Mouse (Mus musculus): ENCODE data around the gene Gk5.
"Not testable (repeated sequence)": the region's sequence is repeated elsewhere in the genome, so short reads cannot be mapped to it uniquely, and the experiment has no call there.

Gk5 gene

GRCm38 (mm10) chr9:96118861-96119772 lies at the start of gene Gk5:
TSS of gene Gk5 (plus strand) at chr9:96119362.
- no peaks in the 10 kb centered on the region for H3K27me3 ChIP-seq (ENCODE audit: control insufficient read depth, insufficient read depth, low read length, poor library complexity, severe bottlenecking)

GRCm38 (mm10) chr9:96078752-96079315 lies 40.3 kb upstream of the Gk5 start:
- DNase-seq (ENCODE audit: low read depth, low spot score) = no peak
- no peaks in the 10 kb centered on the region for H3K27me3 ChIP-seq (ENCODE audit: control insufficient read depth, insufficient read depth, low read length, poor library complexity, severe bottlenecking)
- no peaks in the 10 kb centered on the region for H3K36me3 ChIP-seq (ENCODE audit: control insufficient read depth, insufficient read depth, low read length, poor library complexity, severe bottlenecking)

More at GRCm38 (mm10) chr9:96118861-96119772, at the start of gene Gk5:
- peak; percentile 98 for DNase-seq (ENCODE audit: low read depth, low spot score)
- H3K36me3 ChIP-seq (ENCODE audit: control insufficient read depth, insufficient read depth, low read length, poor library complexity, severe bottlenecking) = no peaks in the 10 kb centered on the region

GRCm38 (mm10) chr9:96085293-96085692 lies 33.9 kb upstream of the Gk5 start:
- H3K36me3 ChIP-seq (ENCODE audit: control insufficient read depth, insufficient read depth, low read length, poor library complexity, severe bottlenecking) = no peaks in the 10 kb centered on the region
- no peaks in the 10 kb centered on the region for H3K27me3 ChIP-seq (ENCODE audit: control insufficient read depth, insufficient read depth, low read length, poor library complexity, severe bottlenecking)
- DNase-seq (ENCODE audit: low read depth, low spot score) = no peak

DNA sequence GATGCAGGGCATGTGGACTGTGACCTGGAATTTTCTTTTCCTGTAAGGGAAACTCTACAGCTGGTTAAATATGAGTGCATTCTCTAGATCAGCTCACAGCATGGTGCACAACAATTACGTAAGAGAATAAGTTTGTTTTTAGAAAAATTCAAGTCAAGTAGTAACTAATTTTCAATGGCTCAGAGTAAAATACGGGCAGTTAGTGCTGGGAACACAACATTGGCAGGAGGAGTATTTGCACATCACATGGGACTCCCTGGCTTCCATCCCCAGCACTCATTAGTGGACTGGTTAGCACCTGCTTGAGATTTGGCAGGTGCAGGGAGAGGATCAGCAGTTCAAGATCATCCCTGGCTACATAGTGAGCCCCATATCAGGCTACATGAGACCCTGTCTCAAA lies 31.5 kb upstream of the Gk5 start:
- no peaks in the 10 kb centered on the region for H3K27me3 ChIP-seq (ENCODE audit: control insufficient read depth, insufficient read depth, low read length, poor library complexity, severe bottlenecking)
- DNase-seq (ENCODE audit: low read depth, low spot score) = no peak

DNA sequence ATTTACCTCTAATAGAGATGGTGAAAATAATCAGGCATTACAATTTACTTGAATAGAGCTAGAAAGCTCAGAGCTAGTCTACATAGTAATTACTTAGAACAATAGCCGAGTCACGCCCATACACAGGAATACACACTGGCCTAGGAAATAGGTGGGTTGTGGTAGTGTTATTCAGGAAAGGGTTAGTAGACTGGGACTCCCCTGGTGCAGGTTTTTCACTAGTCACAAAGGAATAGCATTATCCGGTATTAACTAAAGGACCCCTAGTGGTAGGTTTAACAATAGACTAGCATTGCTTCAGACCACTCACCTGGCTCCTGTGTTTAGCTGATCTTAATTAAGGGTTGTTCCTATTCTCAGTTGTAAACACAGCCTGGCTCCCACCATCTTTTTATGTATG lies 30.7 kb upstream of the Gk5 start:
- H3K36me3 ChIP-seq (ENCODE audit: control insufficient read depth, insufficient read depth, low read length, poor library complexity, severe bottlenecking); H3K27me3 ChIP-seq (ENCODE audit: control insufficient read depth, insufficient read depth, low read length, poor library complexity, severe bottlenecking); DNase-seq (ENCODE audit: low read depth, low spot score): not testable (repeated sequence)

More for the DNA sequence above, 31.5 kb upstream of the Gk5 start:
- no peaks in the 10 kb centered on the region for H3K36me3 ChIP-seq (ENCODE audit: control insufficient read depth, insufficient read depth, low read length, poor library complexity, severe bottlenecking)

- DNase-seq (ENCODE audit: low read depth, low spot score); H3K27me3 ChIP-seq (ENCODE audit: control insufficient read depth, insufficient read depth, low read length, poor library complexity, severe bottlenecking); H3K36me3 ChIP-seq (ENCODE audit: control insufficient read depth, insufficient read depth, low read length, poor library complexity, severe bottlenecking): not testable (repeated sequence)
Measured at GRCm38 (mm10) chr9:96092637-96093036, 26.5 kb upstream of the Gk5 start.

GRCm38 (mm10) chr9:96093221-96093620 lies 25.9 kb upstream of the Gk5 start:
- Histone ChIP-seq H3K27me3 (ENCODE audit: control insufficient read depth, insufficient read depth, low read length, poor library complexity, severe bottlenecking) (no peaks in the 10 kb centered on the region), H3K36me3 (ENCODE audit: control insufficient read depth, insufficient read depth, low read length, poor library complexity, severe bottlenecking) (no peaks in the 10 kb centered on the region)
- no peak for DNase-seq (ENCODE audit: low read depth, low spot score)

- Histone ChIP-seq H3K27me3 (ENCODE audit: control insufficient read depth, insufficient read depth, low read length, poor library complexity, severe bottlenecking) (no peaks in the 10 kb centered on the region), H3K36me3 (ENCODE audit: control insufficient read depth, insufficient read depth, low read length, poor library complexity, severe bottlenecking) (no peaks in the 10 kb centered on the region)
- no peak for DNase-seq (ENCODE audit: low read depth, low spot score)
Measured at GRCm38 (mm10) chr9:96094341-96094740, 24.8 kb upstream of the Gk5 start.

DNA sequence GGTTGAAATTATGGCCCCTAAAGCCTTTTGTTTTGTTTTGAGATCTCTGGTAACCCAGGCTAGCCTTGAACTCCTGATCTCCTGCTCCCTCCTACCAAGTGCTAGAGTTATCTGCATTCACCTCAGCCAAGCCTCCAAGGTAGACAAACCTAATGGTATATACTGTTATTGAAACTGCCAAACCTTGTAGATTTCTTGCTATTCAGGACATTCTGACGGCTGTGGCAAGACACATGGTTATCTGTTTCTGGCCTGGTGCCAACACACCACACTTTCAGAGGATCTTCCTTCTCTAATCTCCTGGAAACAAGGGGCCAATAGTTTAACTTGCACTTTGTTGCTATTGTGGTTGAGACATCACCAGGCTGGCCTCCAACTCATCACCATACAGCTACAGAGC lies 24.0 kb upstream of the Gk5 start:
- no peaks in the 10 kb centered on the region for H3K27me3 ChIP-seq (ENCODE audit: control insufficient read depth, insufficient read depth, low read length, poor library complexity, severe bottlenecking)
- no peak for DNase-seq (ENCODE audit: low read depth, low spot score)
- no peaks in the 10 kb centered on the region for H3K36me3 ChIP-seq (ENCODE audit: control insufficient read depth, insufficient read depth, low read length, poor library complexity, severe bottlenecking)

DNA sequence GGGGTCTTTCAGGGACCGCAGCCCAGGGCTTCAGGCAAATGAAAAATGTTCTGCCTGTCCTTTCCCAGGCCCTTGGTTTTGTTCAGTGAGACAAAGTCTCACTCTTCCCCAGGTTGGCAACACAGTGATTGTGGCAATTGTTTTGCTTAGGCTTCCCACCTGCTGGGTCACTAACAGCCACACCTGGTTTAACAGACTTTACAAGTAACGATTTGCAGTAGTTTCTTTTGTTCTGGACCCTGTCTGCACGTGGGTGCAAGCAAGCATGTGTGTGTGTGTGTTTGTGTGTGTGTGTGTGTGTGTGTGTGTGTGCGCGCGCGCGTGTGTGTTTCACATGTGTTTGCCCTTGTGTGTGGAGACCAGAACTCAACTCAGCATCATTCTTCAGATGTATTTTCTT lies 16.3 kb upstream of the Gk5 start:
- DNase-seq (ENCODE audit: low read depth, low spot score) = no peak
- Histone ChIP-seq H3K27me3 (ENCODE audit: control insufficient read depth, insufficient read depth, low read length, poor library complexity, severe bottlenecking) (no peaks in the 10 kb centered on the region), H3K36me3 (ENCODE audit: control insufficient read depth, insufficient read depth, low read length, poor library complexity, severe bottlenecking) (no peaks in the 10 kb centered on the region)

- H3K36me3 ChIP-seq (ENCODE audit: control insufficient read depth, insufficient read depth, low read length, poor library complexity, severe bottlenecking) = no peaks in the 10 kb centered on the region
Measured at GRCm38 (mm10) chr9:96112879-96113361, 6.2 kb upstream of the Gk5 start.

GRCm38 (mm10) chr9:96116801-96117200 lies 2.4 kb upstream of the Gk5 start:
- DNase-seq (ENCODE audit: low read depth, low spot score) = no peak
- Histone ChIP-seq H3K36me3 (ENCODE audit: control insufficient read depth, insufficient read depth, low read length, poor library complexity, severe bottlenecking) (no peaks in the 10 kb centered on the region), H3K27me3 (ENCODE audit: control insufficient read depth, insufficient read depth, low read length, poor library complexity, severe bottlenecking) (no peaks in the 10 kb centered on the region)

More at GRCm38 (mm10) chr9:96112879-96113361, 6.2 kb upstream of the Gk5 start:
- no peak for DNase-seq (ENCODE audit: low read depth, low spot score)
- H3K27me3 ChIP-seq (ENCODE audit: control insufficient read depth, insufficient read depth, low read length, poor library complexity, severe bottlenecking) = no peaks in the 10 kb centered on the region

DNA sequence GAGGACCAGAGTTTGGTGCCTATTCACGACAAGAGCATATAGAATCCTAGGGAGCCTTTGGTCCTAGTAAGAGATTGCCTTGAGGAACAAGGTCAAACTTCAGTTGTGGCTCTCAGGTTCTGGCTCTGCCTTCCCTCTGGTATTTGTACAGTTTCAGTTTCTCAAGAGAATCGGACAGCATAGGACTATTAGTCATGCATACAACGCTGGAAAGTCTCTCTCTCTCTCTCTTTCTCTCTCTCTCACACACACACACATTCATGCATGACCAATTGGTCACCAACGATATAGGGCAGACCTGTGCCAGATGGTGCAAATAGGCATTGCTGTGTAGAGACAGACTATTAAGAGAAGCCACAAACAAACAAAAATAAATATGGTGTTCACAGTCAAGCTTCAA lies 946 bp upstream of the Gk5 start:
- no peaks in the 10 kb centered on the region for H3K27me3 ChIP-seq (ENCODE audit: control insufficient read depth, insufficient read depth, low read length, poor library complexity, severe bottlenecking)
- H3K36me3 ChIP-seq (ENCODE audit: control insufficient read depth, insufficient read depth, low read length, poor library complexity, severe bottlenecking) = no peaks in the 10 kb centered on the region
- peak; percentile 42 for DNase-seq (ENCODE audit: low read depth, low spot score)

- no peaks in the 10 kb centered on the region for H3K36me3 ChIP-seq (ENCODE audit: control insufficient read depth, insufficient read depth, low read length, poor library complexity, severe bottlenecking)
- no peak for DNase-seq (ENCODE audit: low read depth, low spot score)
- no peaks in the 10 kb centered on the region for H3K27me3 ChIP-seq (ENCODE audit: control insufficient read depth, insufficient read depth, low read length, poor library complexity, severe bottlenecking)
Measured at GRCm38 (mm10) chr9:96127972-96128371, 8.8 kb downstream of the Gk5 start.

DNA sequence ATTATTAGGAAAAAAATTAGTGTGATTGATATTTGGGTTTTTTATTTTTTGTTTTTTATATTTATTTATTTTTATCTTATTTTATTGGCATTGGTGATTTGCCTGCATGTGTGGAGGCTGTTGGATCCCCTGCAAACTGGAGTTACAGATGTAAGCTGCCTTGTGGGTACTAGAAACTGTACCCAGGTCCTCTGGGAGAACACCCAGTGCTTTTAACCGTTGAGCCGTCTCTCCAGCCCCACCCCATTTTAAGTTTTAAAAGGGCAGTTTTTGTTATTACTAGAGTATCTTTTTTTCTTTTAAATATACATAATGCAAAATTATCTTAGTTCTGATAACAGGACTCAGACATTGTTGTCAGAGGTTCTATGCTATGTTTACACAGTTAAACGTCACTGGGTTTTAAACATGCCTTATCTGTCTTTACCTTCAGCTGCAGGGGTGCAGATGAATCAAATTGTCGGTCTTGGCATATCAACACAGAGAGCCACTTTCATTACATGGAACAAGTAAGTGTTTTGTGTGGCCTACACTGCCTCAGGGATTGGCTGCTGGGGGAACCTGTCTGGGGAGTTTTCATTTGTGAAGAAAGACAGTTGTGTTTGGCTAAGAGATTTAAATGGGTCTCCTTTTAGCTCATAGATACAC lies 13.9 kb downstream of the Gk5 start:
- no peak for DNase-seq (ENCODE audit: low read depth, low spot score)
- Histone ChIP-seq H3K36me3 (ENCODE audit: control insufficient read depth, insufficient read depth, low read length, poor library complexity, severe bottlenecking) (0 out of 2 replicates have a peak, but pooled peaks cover 4% of the 10 kb centered on the region), H3K27me3 (ENCODE audit: control insufficient read depth, insufficient read depth, low read length, poor library complexity, severe bottlenecking) (no peaks in the 10 kb centered on the region)

All from splenic B cell, adult 2 months (primary cell).